Mouse (Mus musculus) telencephalon, adult 2 months (tissue): Measurements from ENCODE around the gene Cldnd2.
"Not testable (repeated sequence)": the region's sequence is repeated elsewhere in the genome, so short reads cannot be mapped to it uniquely, and the experiment has no call there.

Source experiments
- DNase-seq: peaks from one replicate; pipeline ENCODE4 v3.0.0-alpha.2; 2011; ENCODE audit warnings: low read depth, low spot score

The Cldnd2 gene

GRCm38 (mm10) chr7:43440482-43440881 lies at the start of gene Cldnd2:
Gene Cldnd2 (plus strand): TSS chr7:43440782.
- no peak for DNase-seq

GRCm38 (mm10) chr7:43392349-43393121 lies 48.0 kb upstream of the Cldnd2 start:
- DNase-seq: no peak

GRCm38 (mm10) chr7:43399501-43399900 lies 41.1 kb upstream of the Cldnd2 start:
- DNase-seq: no peak

- no peak for DNase-seq
These were observed 37.9 kb upstream of the Cldnd2 start for GRCm38 (mm10) chr7:43402718-43403117.

- DNase-seq: no peak
These were observed 33.0 kb upstream of the Cldnd2 start for GRCm38 (mm10) chr7:43407573-43407972.

GRCm38 (mm10) chr7:43408131-43408553 lies 32.4 kb upstream of the Cldnd2 start, which contains the start of gene Siglecg:
Gene Siglecg (plus strand): TSS chr7:43408204.
- DNase-seq: no peak

- DNase-seq: no peak
These were observed 31.5 kb upstream of the Cldnd2 start for GRCm38 (mm10) chr7:43409084-43409483.

- DNase-seq: not testable (repeated sequence)
These were observed 28.9 kb upstream of the Cldnd2 start for GRCm38 (mm10) chr7:43411724-43412123.

GRCm38 (mm10) chr7:43417298-43417697 lies 23.3 kb upstream of the Cldnd2 start:
- DNase-seq: no peak

GRCm38 (mm10) chr7:43422995-43423617 lies 17.5 kb upstream of the Cldnd2 start:
- peak; percentile 31 for DNase-seq

GRCm38 (mm10) chr7:43423991-43424625 lies 16.5 kb upstream of the Cldnd2 start:
- DNase-seq: no peak

- no peak for DNase-seq
These were observed 13.2 kb upstream of the Cldnd2 start, which contains the start of gene Lim2 for GRCm38 (mm10) chr7:43427406-43427805. Gene Lim2 (plus strand): TSS chr7:43427670.

GRCm38 (mm10) chr7:43429500-43429899 lies 11.1 kb upstream of the Cldnd2 start:
- no peak for DNase-seq

GRCm38 (mm10) chr7:43432891-43433290 lies 7.7 kb upstream of the Cldnd2 start:
- DNase-seq: no peak

GRCm38 (mm10) chr7:43434676-43435075 lies 5.9 kb upstream of the Cldnd2 start:
- no peak for DNase-seq

- no peak for DNase-seq
These were observed 4.0 kb upstream of the Cldnd2 start, which contains the start of gene Nkg7 for GRCm38 (mm10) chr7:43436341-43437255. Gene Nkg7 (plus strand): TSS chr7:43437073.

GRCm38 (mm10) chr7:43438611-43439010 lies 2.0 kb upstream of the Cldnd2 start:
- no peak for DNase-seq

GRCm38 (mm10) chr7:43441071-43441470 lies 489 bp downstream of the Cldnd2 start:
- no peak for DNase-seq

- no peak for DNase-seq
These were observed 2.1 kb downstream of the Cldnd2 start for GRCm38 (mm10) chr7:43442684-43443083.

- peak; percentile 71 for DNase-seq
These were observed 2.7 kb downstream of the Cldnd2 start for GRCm38 (mm10) chr7:43443126-43443916.

- peak; percentile 92 for DNase-seq
These were observed 3.3 kb downstream of the Cldnd2 start, which contains the start of the genes Etfb and Gm45233 for GRCm38 (mm10) chr7:43443917-43444293. Gene Etfb (plus strand): TSS chr7:43444083. Gene Gm45233 (plus strand): TSS chr7:43444128.
